Mouse (Mus musculus) heart, adult 8-10 months (tissue): ENCODE data around the gene Rps2. TPM values are rescaled to one million over a fixed set of nuclear protein-coding genes. Genes with fewer than 3 reads are reported as not detected.
A peak's percentile ranks its signal among the peaks of the same experiment; 100 is the strongest.
"Not testable (repeated sequence)": the region's sequence is repeated elsewhere in the genome, so short reads cannot be mapped to it uniquely, and the experiment has no call there.

Source experiments
- DNase-seq: peaks from one replicate; pipeline ENCODE4 v3.0.0; 2022; ENCODE audit warnings: low spot score
- total RNA-seq, 4 experiments: library from RNA; stranded (reverse); gene quantifications; 2 replicates each; pipeline ENCODE4 v1.2.4; 2022

Rps2 gene
- 100 to 1,000 TPM; 631 to 768 (median 679) TPM for total RNA-seq

DNA sequence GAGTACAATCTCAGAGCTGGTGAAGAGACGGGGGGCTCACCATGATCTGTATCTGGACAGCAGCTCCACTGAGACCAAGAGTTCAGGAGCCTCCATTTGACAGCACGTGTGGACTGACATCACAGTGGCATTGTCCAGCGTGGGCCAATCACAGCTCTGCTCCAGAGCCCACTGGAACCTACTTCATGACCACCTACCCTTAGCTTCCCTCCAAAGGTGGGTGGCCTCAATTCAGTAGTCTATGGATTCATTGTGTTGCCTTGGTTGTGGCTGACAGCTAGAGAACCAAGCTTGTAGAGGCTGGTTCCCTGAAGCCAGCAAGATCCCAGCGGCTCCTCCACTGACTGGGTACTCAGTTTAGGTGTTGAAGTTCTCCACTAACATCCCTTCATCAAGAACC, at the start of gene Rps2, which contains the start of gene Rnf151:
TSS of gene Rps2 (plus strand) at position 174 of the 400 bp plus-strand sequence.
TSS of gene Rnf151 (minus strand) at position 121 of the 400 bp plus-strand sequence.
- DNase-seq, result no peak

DNA sequence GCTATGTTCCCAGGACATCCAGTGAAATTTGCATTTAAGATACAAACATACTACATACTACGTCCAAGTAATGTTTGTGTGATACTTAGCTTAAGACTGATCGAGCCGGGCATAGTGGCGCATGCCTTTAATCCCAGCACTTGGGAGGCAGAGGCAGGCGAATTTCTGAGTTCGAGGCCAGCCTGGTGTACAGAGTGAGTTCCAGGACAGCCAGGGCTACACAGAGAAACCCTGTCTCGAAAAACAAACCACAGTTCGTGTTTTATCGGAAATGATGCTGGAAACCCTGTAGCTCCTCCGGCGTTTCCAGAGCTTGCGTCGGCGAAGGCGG, 48.7 kb upstream of the Rps2 start:
- DNase-seq, result not testable (repeated sequence)

DNA sequence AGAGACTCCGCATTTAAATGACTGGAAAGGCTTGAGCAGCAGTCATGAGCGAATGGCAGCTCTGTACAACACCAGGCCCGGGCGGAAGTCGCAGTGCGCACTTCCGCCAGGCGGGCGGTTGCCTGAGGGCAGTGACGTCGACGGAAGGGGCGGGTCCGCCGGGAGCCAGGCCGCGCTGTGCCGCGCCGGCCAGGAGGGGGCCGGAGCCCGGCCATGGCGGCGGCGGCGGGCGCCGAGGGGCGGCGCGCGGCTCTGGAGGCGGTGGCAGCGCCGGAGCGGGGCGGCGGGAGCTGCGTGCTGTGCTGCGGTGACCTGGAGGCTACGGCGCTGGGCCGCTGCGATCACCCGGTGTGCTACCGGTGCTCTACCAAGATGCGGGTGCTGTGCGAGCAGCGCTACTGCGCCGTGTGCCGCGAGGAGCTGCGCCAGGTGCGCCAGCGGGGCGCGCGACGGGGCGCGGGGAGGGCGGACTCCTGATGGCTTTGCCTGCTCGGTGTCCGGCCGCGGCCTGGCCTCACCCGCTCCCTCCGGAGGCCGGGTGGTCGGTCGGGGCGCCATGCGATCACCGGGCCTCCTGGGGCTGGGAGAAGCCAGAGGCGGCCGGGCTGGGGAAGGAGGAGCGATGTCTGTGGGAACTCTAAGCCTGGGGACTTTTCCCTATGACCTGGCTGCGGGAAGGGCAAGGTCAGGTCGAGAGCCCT, 48.2 kb upstream of the Rps2 start, which contains the start of gene Zfp598:
TSS of gene Zfp598 (plus strand) at position 143 of the 701 bp plus-strand sequence.
- DNase-seq, result peak; percentile 91

DNA sequence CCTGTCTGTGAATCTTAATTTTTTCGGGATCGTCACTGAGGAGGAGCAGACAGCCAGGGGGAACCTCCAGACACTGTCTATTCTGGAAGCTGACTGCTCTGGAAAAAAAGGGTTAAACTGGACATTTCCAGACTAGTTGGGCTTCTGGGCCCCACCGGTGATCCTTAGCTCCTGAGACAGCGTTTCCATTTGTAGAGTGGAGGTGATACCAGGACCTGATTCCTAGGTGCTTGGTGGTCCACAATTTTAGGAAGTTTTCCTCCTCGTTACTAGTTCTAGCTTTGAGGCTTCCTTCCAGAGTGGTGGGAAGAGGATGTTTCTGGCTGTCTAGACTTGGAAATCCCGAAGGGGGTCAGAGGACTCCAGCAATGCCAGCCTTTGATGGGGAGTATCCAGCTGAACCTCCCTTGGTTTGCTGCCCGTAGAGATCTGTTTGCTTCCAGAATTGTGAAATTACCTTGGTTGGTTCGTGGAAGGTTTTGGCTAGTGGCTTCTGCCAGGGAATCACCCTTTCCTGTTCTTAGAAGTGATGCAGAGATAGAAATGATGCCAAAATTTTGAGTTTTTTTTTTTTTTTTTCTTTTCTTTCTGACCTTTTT, 47.6 kb upstream of the Rps2 start:
- DNase-seq, result no peak

DNA sequence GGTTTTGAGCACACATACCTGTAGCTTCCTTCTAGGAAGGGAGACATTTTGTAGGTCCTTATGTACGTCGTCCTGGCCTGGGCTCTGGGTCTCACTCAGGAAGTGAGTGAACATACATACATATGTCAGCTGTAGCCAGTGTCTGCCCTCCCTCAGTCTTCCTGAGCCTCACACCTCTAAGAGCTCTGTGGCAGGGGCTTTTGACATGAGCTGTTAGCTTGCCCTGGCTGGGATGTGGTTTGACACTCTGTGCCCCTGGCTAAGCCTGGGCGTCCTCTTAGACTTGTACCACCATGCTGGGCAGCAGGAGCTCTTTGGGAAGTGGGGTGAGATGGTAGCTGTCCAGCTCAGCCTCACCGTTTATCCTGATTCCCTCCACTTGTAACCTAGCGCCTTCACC, 46.6 kb upstream of the Rps2 start:
- no peak for DNase-seq

DNA sequence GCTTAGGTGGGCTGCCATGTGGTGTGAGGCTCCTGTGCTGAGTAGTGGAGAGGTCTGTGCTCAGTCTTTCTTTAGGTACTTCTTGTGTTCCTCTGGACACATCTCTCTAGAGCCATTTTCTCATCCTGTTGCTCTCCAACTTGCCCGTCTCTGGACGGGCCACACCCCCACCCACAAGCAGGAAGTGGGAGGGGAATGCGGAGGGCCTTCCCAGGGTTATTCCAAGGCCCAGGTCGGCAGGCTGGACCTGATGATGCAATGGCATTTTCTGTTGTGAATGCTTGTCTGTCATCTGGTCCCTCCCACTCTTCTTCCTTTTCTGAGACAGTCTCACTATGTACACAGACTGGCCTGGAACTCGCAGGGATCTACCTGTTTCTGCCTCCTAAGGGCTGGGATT, 45.8 kb upstream of the Rps2 start:
- DNase-seq, result peak; percentile 60

DNA sequence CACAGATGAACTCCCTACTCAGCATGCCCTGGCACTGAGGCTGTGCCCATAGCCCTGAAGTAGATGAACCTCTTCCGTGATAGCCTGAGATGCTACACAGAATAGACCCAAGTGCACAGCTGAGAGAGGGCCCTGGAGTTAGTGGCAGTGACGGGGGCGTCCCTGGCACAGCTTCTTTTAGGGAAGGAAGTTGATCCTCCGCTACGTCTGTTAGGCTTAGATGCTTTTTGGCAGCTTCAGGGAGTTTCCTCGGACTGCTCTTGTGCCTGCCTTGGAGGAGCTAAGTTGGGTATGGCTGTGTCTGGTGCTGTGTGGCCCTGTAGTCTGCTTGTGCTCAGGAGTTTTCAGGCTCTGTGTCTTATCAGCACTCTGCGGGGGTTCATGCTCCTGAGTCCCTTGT, 43.6 kb upstream of the Rps2 start:
- DNase-seq, result no peak

DNA sequence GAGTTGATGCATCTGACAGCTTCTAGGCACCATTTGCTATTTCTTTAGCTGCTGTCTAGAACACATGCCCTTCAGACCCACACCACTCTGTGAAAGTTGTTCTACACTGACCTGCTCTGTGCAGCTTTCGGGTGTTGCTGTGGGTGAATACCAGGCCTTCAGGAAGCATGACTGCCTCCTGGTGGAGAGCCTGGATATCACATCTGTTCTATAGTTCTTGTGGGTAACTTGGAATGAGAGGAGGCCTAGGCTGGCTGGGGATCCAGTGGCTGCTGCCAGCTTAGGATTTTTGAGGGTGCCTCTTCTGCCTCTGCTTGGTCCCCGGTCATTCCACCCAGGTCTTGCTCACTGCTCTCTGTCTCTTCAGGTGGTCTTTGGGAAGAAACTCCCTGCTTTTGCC, 41.7 kb upstream of the Rps2 start:
- peak; percentile 57 for DNase-seq

DNA sequence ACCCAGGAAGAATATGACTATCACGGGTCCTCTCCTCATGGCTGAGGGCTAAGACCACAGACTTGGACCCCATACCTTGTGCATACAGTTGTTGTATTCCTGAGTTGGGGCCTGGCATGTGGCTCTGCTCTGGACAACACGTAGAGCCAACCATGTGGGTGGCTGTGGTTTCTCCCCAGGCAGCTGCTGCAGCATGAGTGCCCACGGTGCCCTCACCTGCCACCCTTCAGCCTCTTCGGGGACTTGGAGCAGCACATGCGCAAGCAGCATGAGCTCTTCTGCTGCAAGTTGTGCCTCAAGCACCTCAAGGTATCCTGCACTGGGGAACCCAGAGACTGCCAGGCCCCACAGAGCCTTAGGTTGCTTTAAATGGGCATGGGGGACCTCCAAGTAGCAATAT, 41.0 kb upstream of the Rps2 start:
- no peak for DNase-seq

DNA sequence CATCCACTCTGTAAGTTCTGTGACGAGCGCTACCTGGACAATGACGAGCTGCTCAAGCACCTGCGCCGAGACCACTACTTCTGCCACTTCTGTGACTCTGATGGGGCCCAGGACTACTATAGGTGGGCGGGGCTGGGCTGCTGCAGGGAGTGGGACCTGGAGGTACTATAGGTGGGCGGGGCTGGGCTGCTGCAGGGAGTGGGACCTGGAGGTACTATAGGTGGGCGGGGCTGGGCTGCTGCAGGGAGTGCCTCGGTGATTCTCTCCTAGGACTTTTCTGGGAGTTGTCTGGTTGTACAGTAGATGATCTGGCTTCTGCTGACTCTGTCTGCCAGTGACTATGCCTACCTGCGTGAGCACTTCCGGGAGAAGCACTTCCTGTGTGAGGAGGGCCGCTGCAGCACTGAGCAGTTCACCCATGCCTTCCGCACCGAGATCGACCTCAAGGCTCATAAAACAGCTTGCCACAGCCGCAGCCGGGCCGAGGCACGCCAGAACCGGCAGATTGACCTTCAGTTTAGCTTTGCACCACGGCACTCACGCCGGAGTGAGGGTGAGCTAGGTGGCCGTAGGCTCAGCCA, 40.3 kb upstream of the Rps2 start:
- no peak for DNase-seq

DNA sequence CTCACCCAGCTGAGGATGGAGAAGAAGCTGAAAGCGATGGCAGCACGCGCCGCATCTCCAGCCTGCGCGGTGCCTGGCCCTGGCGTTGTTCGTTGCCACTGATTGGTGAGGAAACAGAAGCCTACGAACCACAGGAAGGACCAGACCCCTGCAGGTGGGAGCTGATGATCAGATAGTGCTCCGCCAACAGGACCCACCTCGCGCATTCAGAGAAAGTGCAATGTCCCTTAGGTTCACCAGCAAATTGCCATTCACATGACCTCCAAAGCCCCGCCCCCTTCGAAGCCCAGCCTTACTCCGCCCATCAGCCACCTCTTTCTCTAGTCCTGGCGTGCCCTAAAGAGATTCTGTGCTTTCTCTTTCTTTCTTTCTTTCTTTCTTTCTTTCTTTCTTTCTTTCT, 31.4 kb upstream of the Rps2 start:
- no peak for DNase-seq

DNA sequence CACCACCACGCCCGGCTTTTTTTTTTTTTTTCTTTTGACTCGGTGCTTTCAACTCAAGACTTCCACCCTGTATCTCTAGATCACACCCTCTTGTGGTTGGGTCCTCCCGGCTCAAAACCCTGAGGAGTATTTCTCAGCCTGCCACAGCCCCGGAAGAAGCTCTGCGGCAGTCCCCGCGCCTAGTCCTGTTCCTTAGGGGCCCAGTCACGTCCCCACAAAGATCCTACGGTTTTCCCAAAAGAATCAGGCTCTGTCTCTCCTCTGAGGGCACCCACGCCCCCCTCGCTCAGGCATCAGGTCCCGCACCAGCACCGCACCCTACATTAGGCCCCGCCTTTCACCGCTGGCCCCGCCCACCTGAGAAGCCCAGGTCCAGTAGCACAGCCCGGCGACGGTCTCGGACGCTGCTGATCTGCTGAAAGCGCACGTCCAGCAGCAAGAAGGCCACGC, 30.7 kb upstream of the Rps2 start:
- no peak for DNase-seq

DNA sequence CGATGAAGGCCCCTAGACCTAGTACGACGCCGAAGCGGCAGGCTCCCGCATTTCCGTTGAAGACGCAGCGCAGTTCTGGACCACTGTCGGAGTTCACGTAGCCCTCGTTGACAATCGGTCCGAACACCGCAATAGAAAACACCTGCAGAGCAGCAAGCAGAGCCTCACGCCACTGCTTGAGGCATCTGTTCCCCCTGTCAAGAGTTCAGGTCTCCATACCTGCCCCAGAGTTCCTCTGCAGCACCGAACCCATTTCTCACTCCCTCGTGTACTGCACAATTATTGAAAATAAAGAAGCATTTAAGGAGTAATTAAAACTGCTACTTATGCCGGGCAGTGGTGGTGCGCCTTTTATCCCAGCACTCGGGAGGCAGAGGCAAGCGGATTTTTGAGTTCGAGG, 30.3 kb upstream of the Rps2 start:
- DNase-seq, result no peak

DNA sequence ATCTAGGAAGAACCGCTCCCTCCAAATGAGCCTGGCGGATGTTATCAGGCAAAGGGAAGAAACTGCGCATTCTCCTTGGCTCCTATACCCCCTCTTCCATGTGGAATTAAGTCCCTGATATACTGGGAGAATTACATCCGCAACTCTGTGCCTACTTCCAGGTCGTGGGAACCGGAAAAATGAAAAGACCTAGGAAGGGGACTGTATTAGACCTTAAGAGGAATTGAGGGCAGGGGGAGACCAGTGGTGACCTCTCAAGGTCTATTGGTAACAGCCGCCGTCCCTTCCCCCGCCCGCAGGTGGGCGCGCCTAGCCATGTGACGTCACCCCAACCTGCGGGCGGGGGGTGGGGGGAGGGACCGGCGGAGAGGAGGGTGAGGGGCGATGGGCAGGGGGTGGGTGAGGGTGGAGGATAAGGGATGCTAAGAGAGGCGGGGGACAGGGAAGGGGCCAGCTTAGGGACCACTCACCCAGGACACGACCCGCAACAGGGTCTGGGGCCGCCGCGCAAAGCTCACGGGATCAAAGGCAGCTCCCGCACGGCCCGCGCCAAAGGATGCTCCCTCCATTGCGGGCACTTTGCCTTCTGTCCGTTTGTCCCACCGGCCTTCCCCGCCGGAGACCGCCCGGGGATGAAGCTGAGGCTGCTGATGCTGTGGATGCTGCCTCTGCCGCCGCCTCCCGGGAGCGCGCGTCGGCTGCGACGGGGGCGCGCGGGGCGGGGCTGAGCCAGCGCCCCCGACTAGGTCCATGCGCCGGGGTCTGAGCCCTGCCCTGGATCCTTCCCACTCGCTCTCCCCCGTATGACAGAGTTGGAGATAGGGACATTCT, 28.4 kb upstream of the Rps2 start, which contains the start of gene Syngr3:
TSS of gene Syngr3 (minus strand) at position 705 of the 831 bp plus-strand sequence.
- DNase-seq, result no peak

DNA sequence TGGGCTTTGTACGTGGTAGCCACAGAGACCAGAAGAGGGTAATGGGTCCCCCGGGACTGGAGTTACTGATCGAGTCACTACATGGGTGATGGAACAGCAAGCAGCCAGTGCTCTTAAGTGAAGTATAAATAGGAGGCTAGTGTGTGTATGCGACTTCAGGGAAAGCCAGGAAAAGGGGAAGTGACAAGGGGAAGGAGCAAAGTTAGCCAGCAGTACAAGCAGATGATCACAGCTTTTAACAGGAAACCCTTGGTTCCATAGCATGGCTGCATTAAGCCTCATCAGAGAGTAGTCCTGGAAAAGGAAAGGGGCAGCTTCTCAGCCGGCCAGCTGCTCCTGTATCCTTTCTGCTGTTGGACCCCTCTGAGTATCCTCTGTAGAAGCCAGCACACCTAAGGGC, 25.5 kb upstream of the Rps2 start:
- no peak for DNase-seq

DNA sequence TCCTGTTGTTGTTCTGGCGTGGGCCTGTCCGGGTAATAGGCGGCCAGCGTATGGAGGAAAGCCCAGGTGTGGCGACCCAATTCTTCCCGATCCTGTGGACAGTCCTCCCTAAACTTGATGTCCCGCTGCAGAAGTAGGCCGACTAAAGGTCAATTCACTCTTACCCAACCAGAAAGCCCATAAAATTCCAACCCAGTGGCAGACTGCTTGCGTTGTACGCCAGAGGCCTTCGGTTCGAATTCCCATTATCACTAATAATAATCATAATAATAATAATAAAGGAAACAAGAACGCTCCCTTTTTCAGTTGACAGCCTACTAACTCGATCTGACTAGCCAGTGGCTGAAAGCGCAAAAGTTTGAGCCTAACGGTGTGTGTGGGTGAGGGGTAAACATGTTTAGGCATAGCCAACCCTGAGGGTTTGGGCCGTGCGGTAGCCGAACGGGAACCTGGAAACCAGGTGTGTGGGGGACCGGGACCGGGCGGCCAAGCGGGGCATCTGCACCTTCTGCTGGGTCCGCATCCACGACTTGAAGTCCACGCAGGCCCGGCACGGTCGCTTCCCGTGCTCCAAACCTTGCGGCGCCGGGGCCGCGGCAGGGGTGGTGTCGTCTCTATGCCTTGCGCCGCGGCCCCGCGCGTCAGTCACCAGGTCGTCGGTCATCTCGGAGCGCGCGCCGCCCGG, 22.4 kb upstream of the Rps2 start:
- no peak for DNase-seq

DNA sequence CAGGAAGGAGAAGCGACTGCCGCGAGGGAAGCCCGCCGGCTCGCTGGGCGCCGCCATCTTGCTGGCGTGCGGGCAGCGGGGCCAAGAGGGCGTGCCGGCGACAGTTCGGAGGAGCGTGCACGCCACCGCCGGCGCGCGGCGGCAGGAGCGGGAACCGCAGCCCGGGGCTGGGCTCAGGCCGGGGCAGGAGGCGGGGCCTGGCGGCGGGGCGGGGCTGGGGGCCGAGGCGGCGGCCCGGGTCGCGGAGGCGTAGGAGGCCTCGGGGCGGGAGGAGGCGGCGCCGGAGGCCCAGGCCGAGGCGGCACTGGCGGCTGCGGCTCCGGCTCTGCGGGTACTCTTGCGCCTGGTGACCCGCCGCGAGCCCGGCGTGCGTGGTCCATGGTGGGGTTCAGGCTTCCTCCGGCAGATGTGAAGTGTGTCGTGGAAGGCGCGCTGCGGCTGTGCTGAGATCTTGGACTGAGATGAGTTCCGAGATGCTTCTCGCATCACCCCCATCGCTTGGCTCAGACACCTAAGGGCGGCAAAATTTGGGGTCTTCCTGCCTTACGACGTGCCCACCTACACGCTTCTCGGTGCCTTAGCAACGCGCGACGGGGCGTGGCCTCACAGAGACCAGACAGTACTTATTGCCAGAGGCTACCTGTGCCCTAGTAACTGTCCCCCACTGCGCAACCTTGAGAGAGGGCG, 21.8 kb upstream of the Rps2 start, which contains the start of the genes Gfer and Noxo1:
TSS of gene Gfer (minus strand) at position 146 of the 687 bp plus-strand sequence.
TSS of gene Noxo1 (plus strand) at position 224 of the 687 bp plus-strand sequence.
- peak; percentile 75 for DNase-seq

DNA sequence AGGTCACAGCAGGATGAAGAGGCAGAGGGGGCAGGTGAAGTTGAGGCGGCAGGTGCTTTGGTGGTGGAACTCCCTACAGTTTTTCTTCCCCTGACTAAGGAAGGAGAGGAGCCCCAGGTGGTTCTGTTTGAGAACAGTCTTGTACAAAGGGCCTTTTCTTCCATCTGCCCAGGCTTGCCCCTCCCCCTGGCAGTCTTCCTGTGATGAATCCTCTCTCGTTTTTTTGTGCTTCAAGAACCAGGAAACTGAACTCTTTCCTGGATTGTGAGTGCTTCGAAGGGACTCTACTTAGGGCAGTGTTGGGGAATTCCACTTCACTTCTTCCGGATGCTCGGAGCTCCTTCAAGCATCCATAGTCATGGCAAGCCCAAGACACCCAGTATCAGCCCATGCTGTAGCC, 19.9 kb upstream of the Rps2 start:
- no peak for DNase-seq

DNA sequence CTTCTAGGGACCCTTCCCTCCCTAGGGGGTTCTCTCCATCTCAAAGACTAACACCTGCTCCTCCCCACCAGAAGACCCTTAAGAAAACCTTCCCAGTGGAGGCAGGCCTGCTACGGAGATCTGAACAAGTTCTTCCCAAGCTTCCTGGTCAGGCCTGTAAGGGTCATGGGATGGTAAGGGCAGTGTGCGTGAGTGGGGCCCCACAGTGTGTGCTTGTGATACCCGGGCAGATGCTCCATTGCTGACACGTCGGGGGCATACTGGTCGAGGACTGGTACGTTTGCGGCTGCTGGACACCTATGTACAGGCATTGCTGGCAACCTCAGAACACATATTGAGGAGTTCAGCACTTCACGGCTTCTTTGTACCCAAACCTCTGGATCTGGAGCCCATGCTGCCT, 19.2 kb upstream of the Rps2 start:
- DNase-seq, result no peak

DNA sequence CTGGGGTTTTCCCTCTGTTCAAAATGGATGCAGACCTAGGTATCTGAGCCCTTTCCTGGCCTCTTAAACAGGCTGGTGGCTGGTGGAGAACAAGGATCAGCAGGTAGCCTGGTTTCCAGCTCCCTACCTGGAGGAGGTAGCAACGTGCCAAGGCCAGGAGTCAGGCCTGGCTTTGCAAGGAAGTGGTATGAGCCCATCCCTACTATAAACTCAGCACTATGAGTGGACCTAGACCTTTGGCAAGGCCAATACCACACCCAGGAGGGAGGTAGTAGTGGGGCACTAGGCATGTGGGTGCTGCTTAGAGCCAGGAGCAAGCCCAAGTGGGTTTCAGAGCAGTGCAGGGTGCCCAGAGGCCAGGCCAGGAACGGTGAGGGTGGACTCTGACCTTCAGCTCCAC, 18.4 kb upstream of the Rps2 start:
- no peak for DNase-seq

DNA sequence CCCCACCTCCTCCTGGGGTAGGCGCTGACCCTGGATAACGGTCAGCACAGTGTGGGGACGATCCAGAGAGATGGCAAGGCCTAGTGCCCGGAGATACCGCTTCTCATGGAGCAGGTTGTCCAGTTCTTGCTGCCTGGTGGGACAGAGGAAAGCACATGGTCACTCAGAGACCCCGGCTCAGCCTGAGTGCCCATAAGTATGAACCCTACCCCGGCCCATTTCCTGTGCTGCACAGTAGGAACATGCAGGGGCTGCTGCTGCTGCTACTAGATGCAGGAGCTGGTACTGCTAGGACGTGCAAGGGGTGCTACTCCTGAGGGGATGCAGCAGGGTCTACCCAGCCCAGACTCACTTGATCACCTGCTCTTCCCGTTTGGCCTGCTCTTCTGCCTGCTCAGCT, 16.7 kb upstream of the Rps2 start:
- no peak for DNase-seq
